Comparison of ENCODE assay signal across 8 mouse cellular contexts in genomic region chr15:100666219-100666696, GRCm38 (mm10). TPM values are rescaled to one million over a fixed set of nuclear protein-coding genes. Genes with fewer than 3 reads are reported as not detected.
DNase-seq lines count a peak whose midpoint lies in the region; ATAC-seq and TF ChIP-seq lines count a peak whose summit lies in the region.

No protein-coding gene starts in this region.

- peaks cover 4% of the 10 kb centered on the region for H3K36me3 ChIP-seq in spleen, adult 2 months (ENCODE audit: control insufficient read depth, insufficient read depth, low read length)
- no peaks in the 10 kb centered on the region for H3K36me3 ChIP-seq in heart, embryonic 12.5 days
- no peaks in the 10 kb centered on the region for H3K36me3 ChIP-seq in lung, embryonic 15.5 days

- H3K4me2 ChIP-seq in heart, embryonic 12.5 days: peak overlapping the region; percentile 8
- no peak overlapping the region; the same call in 1 of the 2 replicates for H3K4me2 ChIP-seq in lung, embryonic 15.5 days

- peak overlapping the region; percentile 40 for H3K4me3 ChIP-seq in spleen, adult 2 months (ENCODE audit: extremely low read depth, insufficient read depth, insufficient read length)
- no peak overlapping the region for H3K4me3 ChIP-seq in heart, embryonic 12.5 days
- no peak overlapping the region for H3K4me3 ChIP-seq in lung, embryonic 15.5 days

- H3K9ac ChIP-seq in heart, embryonic 12.5 days: no peak overlapping the region
- H3K9ac ChIP-seq in lung, embryonic 15.5 days: no peak overlapping the region

- H3K27me3 ChIP-seq in spleen, adult 2 months (ENCODE audit: control insufficient read depth, insufficient read depth, low read length): no peaks in the 10 kb centered on the region
- H3K27me3 ChIP-seq in heart, embryonic 12.5 days (replicated peaks): no peaks in the 10 kb centered on the region
- H3K27me3 ChIP-seq in lung, embryonic 15.5 days: no peaks in the 10 kb centered on the region

- DNase-seq in spleen, adult 2 months (ENCODE audit: low read depth in 1 of 2, low spot score in 2 of 2): peak in 1 of 2 experiments; percentile 43
- no peak for DNase-seq in spleen, postnatal 4 days (ENCODE audit: low spot score in 2 of 2)
- peak; percentile 52 for DNase-seq in thymus, postnatal 4 days
- DNase-seq in urinary bladder, postnatal 25 days (ENCODE audit: low spot score): no peak
- no peak for DNase-seq in ovary, adult 18-20 months (ENCODE audit: low spot score)
- DNase-seq in adrenal gland, adult (ENCODE audit: inconsistent age in 2 of 2, low spot score in 1 of 2): no peak

- H3K9me3 ChIP-seq in heart, embryonic 12.5 days (replicated peaks): no peaks in the 10 kb centered on the region
- H3K9me3 ChIP-seq in lung, embryonic 15.5 days: no peaks in the 10 kb centered on the region

- WGBS in spleen, adult 2 months: 1% methylated on average over 7 of the region's 7 CpGs
- 3% methylated on average over 7 of the region's 7 CpGs for WGBS in heart, embryonic 12.5 days
- WGBS in lung, embryonic 15.5 days: 3% methylated on average over 7 of the region's 7 CpGs

- H3K4me1 ChIP-seq in spleen, adult 2 months (ENCODE audit: control insufficient read depth, insufficient read depth, insufficient read length): peaks cover 25% of the 10 kb centered on the region; the same call in 1 of the 2 replicates
- H3K4me1 ChIP-seq in heart, embryonic 12.5 days (replicated peaks): peaks cover 26% of the 10 kb centered on the region
- peaks cover 21% of the 10 kb centered on the region for H3K4me1 ChIP-seq in lung, embryonic 15.5 days

- no peak for TF ChIP-seq POLR2A in spleen, adult 2 months (IDR thresholded peaks at IDR 0.05; ENCODE audit: low read depth, low read length)

- ATAC-seq in heart, embryonic 12.5 days (ENCODE audit: insufficient number of reproducible peaks, low FRiP score): peak; percentile 43; the same call in 1 of the 2 replicates
- no peak for ATAC-seq in lung, embryonic 15.5 days (ENCODE audit: borderline replicate concordance, extremely low read depth, low FRiP score, low TSS enrichment)

- H3K27ac ChIP-seq in spleen, adult 2 months (ENCODE audit: insufficient read depth, low read length): peak overlapping the region; percentile 92
- peak overlapping the region; percentile 69 for H3K27ac ChIP-seq in heart, embryonic 12.5 days (ENCODE audit: poor library complexity, severe bottlenecking)
- H3K27ac ChIP-seq in lung, embryonic 15.5 days: peak overlapping the region; percentile 19; the same call in 1 of the 2 replicates

- TF ChIP-seq CTCF in spleen, adult 2 months (IDR thresholded peaks at IDR 0.05; ENCODE audit: extremely low read depth, insufficient read depth, insufficient read length, insufficient replicate concordance): no peak

RNA-seq across cellular contexts. Expression of gene Bin2, which starts 3.1 kb away (rescaled TPM):
- polyA plus RNA-seq in spleen, adult 2 months (2012; rRNA removed): 101 TPM in 2 replicates
- 3.7 and 6.3 TPM in 2 replicates for polyA plus RNA-seq in heart, embryonic 12.5 days (2016; fragmentation: Nextera tagmentation; extraction: Ambion mirVana)
- 3.8 and 7.3 TPM in 2 replicates for polyA plus RNA-seq in lung, embryonic 15.5 days (2015; fragmentation: Nextera tagmentation; extraction: Ambion mirVana)

RNA-seq across cellular contexts. Expression of gene Cela1, which starts 21.5 kb away (rescaled TPM):
- 5,688 and 5,726 TPM in 2 replicates for polyA plus RNA-seq in spleen, adult 2 months (2012; rRNA removed)
- 1.4 and 1.6 TPM in 2 replicates for polyA plus RNA-seq in heart, embryonic 12.5 days (2016; fragmentation: Nextera tagmentation; extraction: Ambion mirVana)
- 2.5 and 2.9 TPM in 2 replicates for polyA plus RNA-seq in lung, embryonic 15.5 days (2015; fragmentation: Nextera tagmentation; extraction: Ambion mirVana)

RNA-seq across cellular contexts. Expression of gene Smagp, which starts 29.5 kb away (rescaled TPM):
- 29.2 and 33.1 TPM in 2 replicates for polyA plus RNA-seq in spleen, adult 2 months (2012; rRNA removed)
- polyA plus RNA-seq in heart, embryonic 12.5 days (2016; fragmentation: Nextera tagmentation; extraction: Ambion mirVana): 15.0 and 18.0 TPM in 2 replicates
- 14.4 and 15.2 TPM in 2 replicates for polyA plus RNA-seq in lung, embryonic 15.5 days (2015; fragmentation: Nextera tagmentation; extraction: Ambion mirVana)

RNA-seq across cellular contexts. Expression of gene Dazap2, which starts 51.1 kb away (rescaled TPM):
- polyA plus RNA-seq in spleen, adult 2 months (2012; rRNA removed): 612 and 971 TPM in 2 replicates
- 193 and 200 TPM in 2 replicates for polyA plus RNA-seq in heart, embryonic 12.5 days (2016; fragmentation: Nextera tagmentation; extraction: Ambion mirVana)
- 208 and 209 TPM in 2 replicates for polyA plus RNA-seq in lung, embryonic 15.5 days (2015; fragmentation: Nextera tagmentation; extraction: Ambion mirVana)

Comparison
In these comparisons a context has a peak if more than half of its experiments do, and no peak if none do; other contexts are left out.
1. H3K27ac ChIP-seq: peak in every context shown above with its lines; median percentile 92 in spleen, adult 2 months; 69 in heart, embryonic 12.5 days; 19 in lung, embryonic 15.5 days.
2. RNA of gene Bin2, which starts 3.1 kb away (polyA plus RNA-seq): 101 TPM in spleen, adult 2 months; 3.8 to 7.3 TPM in lung, embryonic 15.5 days and 3.7 to 6.3 TPM in heart, embryonic 12.5 days; every median in the first group is over 10 times any median in the second.
3. RNA of gene Cela1, which starts 21.5 kb away (polyA plus RNA-seq): 5,688 to 5,726 TPM in spleen, adult 2 months; 2.5 to 2.9 TPM in lung, embryonic 15.5 days and 1.4 to 1.6 TPM in heart, embryonic 12.5 days; every median in the first group is over 1,000 times any median in the second.